Mouse (Mus musculus): ENCODE results near the gene Dennd1a. TPM values are rescaled to one million over a fixed set of nuclear protein-coding genes. Genes with fewer than 3 reads are reported as not detected.

Gene Dennd1a
- total RNA-seq, 2 experiments from 2014 or later: 28.4 to 28.5 TPM

GRCm38 (mm10) chr2:37786461-37786860, 500.7 kb downstream of the Dennd1a start:
- intact Hi-C loops (cut with DNase I): no loop called here
- TF ChIP-seq CTCF (IDR thresholded peaks at IDR 0.05): no peak
- no peak overlapping the region for H3K27ac ChIP-seq
- no peak for DNase-seq
- peak overlapping the region; percentile 61 for H3K4me3 ChIP-seq

- Histone ChIP-seq H3K27ac (no peak overlapping the region), H3K4me3 (no peak overlapping the region)
- no peak for TF ChIP-seq CTCF (IDR thresholded peaks at IDR 0.05)
- DNase-seq: no peak
- intact Hi-C loops (cut with DNase I): no loop called here
Observed at GRCm38 (mm10) chr2:37784473-37784872, 502.7 kb downstream of the Dennd1a start.

GRCm38 (mm10) chr2:37782002-37782401, 505.2 kb downstream of the Dennd1a start:
- DNase-seq: no peak
- intact Hi-C loops (cut with DNase I): no loop called here
- TF ChIP-seq CTCF (IDR thresholded peaks at IDR 0.05): no peak
- Histone ChIP-seq H3K4me3 (no peak overlapping the region), H3K27ac (no peak overlapping the region)

- intact Hi-C loops (cut with DNase I): no loop called here
- Histone ChIP-seq H3K4me3 (no peak overlapping the region), H3K27ac (no peak overlapping the region)
- DNase-seq: no peak
- no peak for TF ChIP-seq CTCF (IDR thresholded peaks at IDR 0.05)
Observed at GRCm38 (mm10) chr2:37781421-37781820, 505.8 kb downstream of the Dennd1a start.

- no peak for TF ChIP-seq CTCF (IDR thresholded peaks at IDR 0.05)
- no peak for DNase-seq
- intact Hi-C loops (cut with DNase I): no loop called here
- Histone ChIP-seq H3K4me3 (peak overlapping the region; percentile 55), H3K27ac (no peak overlapping the region; the same call in 1 of the 2 replicates)
Observed at GRCm38 (mm10) chr2:37780270-37780929, 506.8 kb downstream of the Dennd1a start.

- H3K27ac ChIP-seq: no peak overlapping the region
- intact Hi-C loops (cut with DNase I): loop anchor here (10.0 kb wide), 1 partner anchor 403 kb away; no protein-coding TSS in a partner anchor
- H3K4me3 ChIP-seq: no peak overlapping the region
- no peak for DNase-seq
- no peak for TF ChIP-seq CTCF (IDR thresholded peaks at IDR 0.05)
Observed at GRCm38 (mm10) chr2:37777958-37778720, 509.1 kb downstream of the Dennd1a start.

- no peak for DNase-seq
- Histone ChIP-seq H3K27ac (no peak overlapping the region), H3K4me3 (no peak overlapping the region; the same call in 1 of the 2 replicates)
- intact Hi-C loops (cut with DNase I): loop anchor here (10.0 kb wide), 1 partner anchor 402 kb away; no protein-coding TSS in a partner anchor
- TF ChIP-seq CTCF (IDR thresholded peaks at IDR 0.05): no peak
Observed at GRCm38 (mm10) chr2:37776611-37777411, 510.4 kb downstream of the Dennd1a start.

- Histone ChIP-seq H3K27ac (no peak within 1 kb of the TSS), H3K4me3 (peak within 1 kb of the TSS; percentile 33)
- intact Hi-C loops (cut with DNase I): loop anchor here (10.0 kb wide), 1 partner anchor 401 kb away; no protein-coding TSS in a partner anchor
- TF ChIP-seq CTCF (IDR thresholded peaks at IDR 0.05): no peak
- DNase-seq: no peak
Observed at GRCm38 (mm10) chr2:37776016-37776415, 511.2 kb downstream of the Dennd1a start, which contains the start of gene Crb2. Gene Crb2 (plus strand): TSS chr2:37776249.

GRCm38 (mm10) chr2:37774571-37774970, 512.6 kb downstream of the Dennd1a start:
- peak; percentile 60 for TF ChIP-seq CTCF (IDR thresholded peaks at IDR 0.05)
- Histone ChIP-seq H3K27ac (no peak overlapping the region), H3K4me3 (no peak overlapping the region)
- intact Hi-C loops (cut with DNase I): loop anchor here (5.0 to 10.0 kb wide), 4 partner anchors 217 to 400 kb away; no protein-coding TSS in a partner anchor
- no peak for DNase-seq

GRCm38 (mm10) chr2:37771618-37772285, 515.4 kb downstream of the Dennd1a start:
- intact Hi-C loops (cut with DNase I): loop anchor here (1.0 to 10.0 kb wide), 6 partner anchors 70 to 397 kb away; no protein-coding TSS in a partner anchor

GRCm38 (mm10) chr2:37769793-37770192, 517.4 kb downstream of the Dennd1a start:
- no peak overlapping the region for H3K4me3 ChIP-seq
- H3K27ac ChIP-seq: no peak overlapping the region
- no peak for TF ChIP-seq CTCF (IDR thresholded peaks at IDR 0.05)
- intact Hi-C loops (cut with DNase I): loop anchor here (2.0 to 10.0 kb wide), 5 partner anchors 27 to 395 kb away; no protein-coding TSS in a partner anchor
- no peak for DNase-seq

More at GRCm38 (mm10) chr2:37771618-37772285, 515.4 kb downstream of the Dennd1a start:
- TF ChIP-seq CTCF (IDR thresholded peaks at IDR 0.05): peak; percentile 74
- H3K27ac ChIP-seq: peak overlapping the region; percentile 57
- peak; percentile 84 for DNase-seq
- peak overlapping the region; percentile 61 for H3K4me3 ChIP-seq
